Mouse (Mus musculus) limb, embryonic 15.5 days (tissue): ENCODE measurements around the gene Pex12. TPM values are rescaled to one million over a fixed set of nuclear protein-coding genes. Genes with fewer than 3 reads are reported as not detected.
"Not testable (repeated sequence)": the region's sequence is repeated elsewhere in the genome, so short reads cannot be mapped to it uniquely, and the experiment has no call there.

Experiments used
- ATAC-seq: fragments of 200-750 bp; cut with Nextera tagmentation; 2 replicates; pipeline ENCODE4 v1.8.0; 2017; ENCODE audit warnings: low read depth, moderate TSS enrichment; ENCODE audit not compliant: insufficient number of reproducible peaks, low FRiP score, low TSS enrichment
- H3K27ac ChIP-seq: fragments of 300-500 bp; sonication (generic); 2 replicates; pipeline ENCODE4 v1.5.1; 2015; ENCODE audit warnings: moderate library complexity, mild to moderate bottlenecking, inconsistent platforms
- H3K27me3 ChIP-seq: fragments of 300-500 bp; sonication (generic); 2 replicates; pipeline ENCODE4 v1.6.1; 2015; ENCODE audit warnings: inconsistent platforms
- H3K36me3 ChIP-seq: fragments of 300-500 bp; sonication (generic); 2 replicates; pipeline ENCODE4 v1.6.1; 2015; ENCODE audit warnings: inconsistent platforms
- H3K4me1 ChIP-seq: fragments of 300-500 bp; sonication (generic); 2 replicates; pipeline ENCODE4 v1.6.1; 2015; ENCODE audit warnings: inconsistent platforms
- H3K4me2 ChIP-seq: fragments of 300-500 bp; sonication (generic); 2 replicates; pipeline ENCODE4 v1.6.1; 2015; ENCODE audit warnings: mild to moderate bottlenecking, inconsistent platforms
- H3K4me3 ChIP-seq: fragments of 300-500 bp; sonication (generic); 2 replicates; pipeline ENCODE4 v1.5.1; 2015; ENCODE audit warnings: mild to moderate bottlenecking, inconsistent platforms
- H3K9ac ChIP-seq: fragments of 300-500 bp; sonication (generic); 2 replicates; pipeline ENCODE4 v1.6.1; 2015; ENCODE audit warnings: inconsistent platforms
- H3K9me3 ChIP-seq: fragments of 300-500 bp; sonication (generic); 2 replicates; pipeline ENCODE4 v1.6.1; 2016; ENCODE audit warnings: inconsistent platforms
- WGBS: fragments of 180-500 bp; shearing (Covaris S2); methylation state at CpG from one replicate; pipeline ENCODE4 v1.1.7; 2015; 5-methylcytosine and 5-hydroxymethylcytosine counted together
- polyA plus RNA-seq: library from polyadenylated mRNA; unstranded; fragments of >200 nt; fragmentation: Nextera tagmentation; extraction: Ambion mirVana; gene quantifications from 2 replicates; pipeline ENCODE4 v1.2.1, GENCODE M21; 2015

Gene Pex12
- polyA plus RNA-seq: 13.2 and 14.1 TPM in 2 replicates

- no peaks in the 10 kb centered on the region for H3K9me3 ChIP-seq
- H3K27ac ChIP-seq: peak within 1 kb of the TSS; percentile 93
- H3K4me2 ChIP-seq: peak within 1 kb of the TSS; percentile 63
- H3K36me3 ChIP-seq: no peaks in the 10 kb centered on the region
- WGBS: under 1% methylated on average over 51 of the region's 51 CpGs
- H3K4me1 ChIP-seq: peaks cover 20% of the 10 kb centered on the region
- H3K9ac ChIP-seq: peak within 1 kb of the TSS; percentile 88
- peak within 1 kb of the TSS; percentile 88 for H3K4me3 ChIP-seq
- ATAC-seq: peak; percentile 77
- H3K27me3 ChIP-seq: no peaks in the 10 kb centered on the region
Observed at GRCm38 (mm10) chr11:83302526-83303251, at the start of gene Pex12. Gene Pex12 (minus strand): TSS chr11:83302586.

DNA sequence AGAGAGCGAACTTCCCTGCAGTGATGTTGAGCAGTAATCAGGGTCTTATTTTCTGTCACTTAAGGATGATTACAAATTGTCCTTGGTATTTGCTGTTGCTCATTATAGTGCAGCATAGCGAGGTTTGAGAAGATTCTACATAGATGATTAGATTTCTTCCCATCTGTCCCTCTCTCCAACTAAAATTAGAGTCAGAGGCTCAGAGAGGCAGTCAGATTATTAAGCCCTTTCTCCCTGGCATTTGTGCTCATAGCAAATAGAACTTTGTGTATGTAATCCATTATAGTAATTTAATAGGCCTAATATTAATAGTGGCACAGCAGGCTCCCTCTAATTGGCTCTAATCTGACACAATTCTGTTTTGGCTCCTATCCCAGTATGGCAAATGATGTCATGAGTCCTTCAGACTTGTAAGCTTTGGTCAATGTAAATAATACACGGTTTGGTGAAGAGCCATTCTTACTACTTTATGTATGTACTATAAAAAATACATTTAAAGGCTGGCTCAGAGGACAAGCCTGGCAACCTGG, 39.4 kb upstream of the Pex12 start:
- ATAC-seq: no peak
- Histone ChIP-seq H3K27ac (no peak overlapping the region), H3K9me3 (no peaks in the 10 kb centered on the region), H3K4me2 (no peak overlapping the region), H3K27me3 (no peaks in the 10 kb centered on the region), H3K36me3 (peaks cover 63% of the 10 kb centered on the region), H3K9ac (no peak overlapping the region), H3K4me3 (no peak overlapping the region), H3K4me1 (no peaks in the 10 kb centered on the region)
- 67% methylated on average over 3 of the region's 3 CpGs for WGBS

DNA sequence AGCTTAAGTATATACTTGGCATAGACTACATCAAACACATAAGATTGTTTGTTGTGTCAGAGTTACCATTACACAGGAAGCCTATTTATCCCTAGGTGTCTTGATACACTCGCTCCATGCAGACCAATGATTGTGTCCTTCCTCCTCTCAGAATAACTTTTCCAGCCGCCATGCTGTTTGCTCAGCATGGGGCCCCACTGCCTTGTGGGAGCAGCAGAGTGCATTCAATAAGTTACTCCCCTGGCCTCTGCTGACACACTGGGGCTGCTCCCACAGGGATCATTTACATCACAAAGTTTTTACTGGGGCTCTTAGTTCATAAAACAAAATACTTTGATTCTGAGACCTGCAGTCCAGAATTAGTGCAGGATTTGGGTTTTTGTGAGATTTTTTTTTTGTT, 37.3 kb upstream of the Pex12 start:
- ATAC-seq: no peak

GRCm38 (mm10) chr11:83335826-83336225, 33.4 kb upstream of the Pex12 start:
- no peaks in the 10 kb centered on the region for H3K4me1 ChIP-seq
- no peak for ATAC-seq
- H3K4me3 ChIP-seq: no peak overlapping the region
- H3K36me3 ChIP-seq: peaks cover 63% of the 10 kb centered on the region
- 84% methylated on average over 7 of the region's 7 CpGs for WGBS
- no peak overlapping the region for H3K4me2 ChIP-seq
- no peaks in the 10 kb centered on the region for H3K27me3 ChIP-seq
- no peak overlapping the region for H3K27ac ChIP-seq
- H3K9me3 ChIP-seq: no peaks in the 10 kb centered on the region
- H3K9ac ChIP-seq: no peak overlapping the region

More for the DNA sequence above, 37.3 kb upstream of the Pex12 start:
- H3K4me3 ChIP-seq: no peak overlapping the region
- no peaks in the 10 kb centered on the region for H3K9me3 ChIP-seq
- H3K27ac ChIP-seq: no peak overlapping the region
- H3K4me1 ChIP-seq: no peaks in the 10 kb centered on the region
- H3K36me3 ChIP-seq: peaks cover 74% of the 10 kb centered on the region
- no peak overlapping the region for H3K4me2 ChIP-seq
- no peak overlapping the region for H3K9ac ChIP-seq
- H3K27me3 ChIP-seq: no peaks in the 10 kb centered on the region
- WGBS: 70% methylated on average over 2 of the region's 2 CpGs

- Histone ChIP-seq H3K27ac (no peak overlapping the region), H3K27me3 (no peaks in the 10 kb centered on the region), H3K36me3 (peaks cover 63% of the 10 kb centered on the region), H3K9ac (no peak overlapping the region), H3K4me3 (no peak overlapping the region), H3K9me3 (no peaks in the 10 kb centered on the region), H3K4me1 (no peaks in the 10 kb centered on the region), H3K4me2 (no peak overlapping the region)
- 66% methylated on average over 3 of the region's 3 CpGs for WGBS
- ATAC-seq: no peak
Observed at GRCm38 (mm10) chr11:83327427-83327826, 25.0 kb upstream of the Pex12 start.

DNA sequence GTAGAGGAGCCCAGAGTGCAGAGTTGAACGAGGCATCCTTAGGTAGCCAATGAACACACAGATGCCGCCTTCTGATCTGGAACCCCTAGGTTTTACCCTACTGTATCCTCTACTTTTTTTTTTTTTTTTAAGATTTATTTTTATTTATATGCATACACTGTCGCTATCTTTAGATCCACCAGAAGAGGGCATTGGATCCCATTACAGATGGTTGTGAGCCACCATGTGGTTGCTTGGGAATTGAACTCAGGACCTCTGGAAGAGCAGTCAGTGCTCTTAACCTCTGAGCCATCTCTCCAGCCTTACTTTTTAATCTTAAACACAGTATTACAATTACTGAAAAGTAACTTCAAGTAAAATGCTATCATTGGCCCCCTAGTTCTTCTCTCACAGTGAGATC, 24.3 kb upstream of the Pex12 start:
- not testable (repeated sequence) for H3K4me2 ChIP-seq, H3K27me3 ChIP-seq, H3K9ac ChIP-seq, ATAC-seq, H3K9me3 ChIP-seq, H3K4me1 ChIP-seq, H3K27ac ChIP-seq, H3K4me3 ChIP-seq
- 88% methylated on average over 3 of the region's 3 CpGs for WGBS
- H3K36me3 ChIP-seq: peaks cover 70% of the 10 kb centered on the region

GRCm38 (mm10) chr11:83319048-83319447, 16.7 kb upstream of the Pex12 start:
- WGBS: 88% methylated on average over 4 of the region's 4 CpGs

GRCm38 (mm10) chr11:83312471-83312870, 10.1 kb upstream of the Pex12 start:
- Histone ChIP-seq H3K9me3 (no peaks in the 10 kb centered on the region), H3K4me2 (no peak overlapping the region), H3K27me3 (no peaks in the 10 kb centered on the region), H3K9ac (no peak overlapping the region), H3K4me3 (no peak overlapping the region), H3K36me3 (peaks cover 28% of the 10 kb centered on the region), H3K4me1 (no peaks in the 10 kb centered on the region), H3K27ac (no peak overlapping the region)
- 69% methylated on average over 5 of the region's 5 CpGs for WGBS
- no peak for ATAC-seq

More at GRCm38 (mm10) chr11:83319048-83319447, 16.7 kb upstream of the Pex12 start:
- Histone ChIP-seq H3K4me3 (no peak overlapping the region), H3K4me1 (no peaks in the 10 kb centered on the region), H3K9ac (no peak overlapping the region), H3K4me2 (no peak overlapping the region), H3K9me3 (no peaks in the 10 kb centered on the region), H3K27me3 (no peaks in the 10 kb centered on the region), H3K27ac (no peak overlapping the region), H3K36me3 (peaks cover 44% of the 10 kb centered on the region)
- no peak for ATAC-seq

- 63% methylated on average over 4 of the region's 4 CpGs for WGBS
- Histone ChIP-seq H3K4me3 (no peak overlapping the region), H3K27me3 (no peaks in the 10 kb centered on the region), H3K4me2 (no peak overlapping the region), H3K27ac (no peak overlapping the region), H3K4me1 (peaks cover 13% of the 10 kb centered on the region), H3K9ac (no peak overlapping the region), H3K9me3 (no peaks in the 10 kb centered on the region), H3K36me3 (peaks cover 17% of the 10 kb centered on the region; the same call in 1 of the 2 replicates)
- ATAC-seq: no peak
Observed at GRCm38 (mm10) chr11:83306700-83307253, 4.4 kb upstream of the Pex12 start.

DNA sequence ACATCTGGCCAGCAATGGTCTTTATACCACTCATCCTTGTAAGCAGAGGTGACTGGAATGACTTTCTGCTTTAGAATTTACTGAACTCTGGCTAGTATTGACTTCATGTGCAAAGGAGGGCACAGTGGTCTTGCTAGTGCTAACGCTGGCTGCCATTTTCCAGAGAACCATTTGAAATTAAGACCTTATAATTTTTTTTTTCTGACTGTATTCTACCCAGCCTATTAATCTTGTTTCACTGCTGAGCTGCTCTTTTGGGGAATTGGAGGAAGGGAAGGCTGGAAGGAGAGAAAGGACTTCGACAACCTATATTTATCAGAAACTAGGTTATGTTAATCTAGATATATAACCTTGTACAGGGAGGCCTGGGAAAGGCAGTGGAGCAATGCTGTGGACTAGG, 2.1 kb upstream of the Pex12 start:
- ATAC-seq: no peak
- no peak overlapping the region for H3K27ac ChIP-seq
- no peaks in the 10 kb centered on the region for H3K27me3 ChIP-seq
- 0 out of 2 replicates have a peak, but pooled peaks cover 12% of the 10 kb centered on the region for H3K36me3 ChIP-seq
- no peak overlapping the region; the same call in 1 of the 2 replicates for H3K4me3 ChIP-seq
- no peaks in the 10 kb centered on the region for H3K9me3 ChIP-seq
- no peak overlapping the region for H3K4me2 ChIP-seq
- H3K9ac ChIP-seq: no peak overlapping the region
- 76% methylated on average over 2 of the region's 2 CpGs for WGBS
- peaks cover 13% of the 10 kb centered on the region for H3K4me1 ChIP-seq

DNA sequence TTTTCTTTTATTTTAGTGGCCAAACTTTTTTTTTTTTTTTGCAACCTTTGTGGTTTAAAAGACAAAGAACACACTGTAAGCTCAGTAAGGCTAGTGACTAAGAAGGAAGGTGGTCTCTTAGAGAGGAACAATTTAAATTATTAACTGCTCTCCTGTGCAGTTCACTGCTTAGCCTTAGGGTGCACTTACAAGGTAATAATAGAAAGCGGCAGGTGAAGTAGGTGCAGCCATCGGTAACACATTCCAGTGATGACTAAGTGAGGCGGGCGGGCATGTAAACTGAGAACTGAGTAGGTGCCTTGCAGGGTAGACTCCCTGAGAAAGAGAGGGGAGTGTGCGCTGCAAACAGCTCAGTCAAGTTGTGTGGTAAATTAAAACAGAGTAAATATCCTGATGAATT, 1.4 kb upstream of the Pex12 start:
- peak overlapping the region; percentile 88 for H3K4me3 ChIP-seq
- 19% methylated on average over 5 of the region's 5 CpGs for WGBS

DNA sequence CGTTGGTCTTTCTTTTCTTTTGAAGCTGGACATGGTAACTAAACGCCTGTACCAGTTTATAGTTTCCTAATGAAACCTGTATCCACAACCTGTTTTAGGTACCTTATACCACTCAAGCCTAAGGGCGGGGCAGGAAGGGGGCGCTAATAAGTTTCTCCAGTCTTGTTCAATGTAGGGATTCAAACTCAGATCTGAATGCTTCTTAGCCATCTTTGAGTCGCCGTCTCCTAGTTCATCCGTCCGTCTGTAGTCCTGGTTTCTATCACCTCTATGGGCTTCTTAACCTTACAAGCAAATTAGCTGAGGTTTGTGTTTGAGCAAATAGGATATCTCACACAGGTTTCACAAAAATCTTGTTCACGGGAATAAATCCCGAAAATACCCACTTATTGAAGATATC, 262 bp downstream of the Pex12 start:
- no peak for ATAC-seq
- Histone ChIP-seq H3K27ac (peak overlapping the region; percentile 93), H3K9me3 (no peaks in the 10 kb centered on the region), H3K4me3 (peak overlapping the region; percentile 88), H3K4me2 (peak overlapping the region; percentile 63), H3K4me1 (peaks cover 26% of the 10 kb centered on the region), H3K9ac (peak overlapping the region; percentile 88; the same call in 1 of the 2 replicates), H3K27me3 (no peaks in the 10 kb centered on the region), H3K36me3 (0 out of 2 replicates have a peak, but pooled peaks cover 3% of the 10 kb centered on the region)
- 6% methylated on average over 10 of the region's 10 CpGs for WGBS

More for the DNA sequence above, 1.4 kb upstream of the Pex12 start:
- Histone ChIP-seq H3K4me2 (peak overlapping the region; percentile 63), H3K27ac (no peak overlapping the region), H3K36me3 (0 out of 2 replicates have a peak, but pooled peaks cover 9% of the 10 kb centered on the region), H3K4me1 (peaks cover 13% of the 10 kb centered on the region), H3K27me3 (no peaks in the 10 kb centered on the region), H3K9ac (no peak overlapping the region), H3K9me3 (no peaks in the 10 kb centered on the region)
- ATAC-seq: no peak
